Mouse (Mus musculus) lung, embryonic 14.5 days (tissue): Measurements from ENCODE around the gene Grb14. TPM values are rescaled to one million over a fixed set of nuclear protein-coding genes. Genes with fewer than 3 reads are reported as not detected.
A peak's percentile ranks its signal among the peaks of the same experiment; 100 is the strongest.

Experiments used
- ATAC-seq: fragments of 200-750 bp; cut with Nextera tagmentation; 2 replicates; pipeline ENCODE4 v1.8.0; 2017; ENCODE audit warnings: mild to moderate bottlenecking, moderate TSS enrichment, moderate library complexity; ENCODE audit not compliant: insufficient read depth
- DNase-seq: peaks from one replicate; pipeline ENCODE4 v3.0.0-alpha.2; 2015
- H3K27ac ChIP-seq: fragments of 300-500 bp; sonication (generic); 2 replicates; pipeline ENCODE4 v1.5.1; 2014; ENCODE audit warnings: low read depth, mild to moderate bottlenecking, moderate library complexity
- H3K27me3 ChIP-seq: fragments of 300-500 bp; sonication (generic); 2 replicates; pipeline ENCODE4 v1.6.1; 2014; ENCODE audit warnings: low read length, control low read depth; ENCODE audit not compliant: insufficient read depth
- H3K36me3 ChIP-seq: fragments of 300-500 bp; sonication (generic); 2 replicates; pipeline ENCODE4 v1.6.1; 2014; ENCODE audit warnings: control low read depth; ENCODE audit not compliant: insufficient read depth
- H3K4me1 ChIP-seq: fragments of 300-500 bp; sonication (generic); 2 replicates; pipeline ENCODE4 v1.6.1; 2014; ENCODE audit warnings: antibody characterized with exemption, control low read depth; ENCODE audit not compliant: insufficient read depth
- H3K4me2 ChIP-seq: fragments of 300-500 bp; sonication (generic); 2 replicates; pipeline ENCODE4 v1.6.1; 2014; ENCODE audit warnings: mild to moderate bottlenecking
- H3K4me3 ChIP-seq: fragments of 300-500 bp; sonication (generic); 2 replicates; pipeline ENCODE4 v1.5.1; 2014; ENCODE audit warnings: low read depth, low read length
- H3K9ac ChIP-seq: fragments of 300-500 bp; sonication (generic); 2 replicates; pipeline ENCODE4 v1.6.1; 2014
- H3K9me3 ChIP-seq: fragments of 300-500 bp; sonication (generic); 2 replicates; pipeline ENCODE4 v1.6.1; 2016; ENCODE audit warnings: low read depth, low read length, control low read depth
- CTCF ChIP-seq: IDR thresholded peaks from 2 replicates; pipeline ENCODE4 v1.5.1; 2016; ENCODE audit warnings: antibody characterized with exemption, low read depth
- WGBS: fragments of 180-500 bp; shearing (Covaris S2); extraction: QIAGEN DNeasy Blood & Tissue Kit; methylation state at CpG from one replicate; pipeline ENCODE4 v1.1.7; 2014; 5-methylcytosine and 5-hydroxymethylcytosine counted together
- polyA plus RNA-seq: library from polyadenylated mRNA; unstranded; fragments of >200 nt; fragmentation: Nextera tagmentation; extraction: Ambion mirVana; gene quantifications from 2 replicates; pipeline ENCODE4 v1.2.1, GENCODE M21; 2014

Gene Grb14
- polyA plus RNA-seq, 1 experiment from 2014 or later = 32.5 TPM

DNA sequence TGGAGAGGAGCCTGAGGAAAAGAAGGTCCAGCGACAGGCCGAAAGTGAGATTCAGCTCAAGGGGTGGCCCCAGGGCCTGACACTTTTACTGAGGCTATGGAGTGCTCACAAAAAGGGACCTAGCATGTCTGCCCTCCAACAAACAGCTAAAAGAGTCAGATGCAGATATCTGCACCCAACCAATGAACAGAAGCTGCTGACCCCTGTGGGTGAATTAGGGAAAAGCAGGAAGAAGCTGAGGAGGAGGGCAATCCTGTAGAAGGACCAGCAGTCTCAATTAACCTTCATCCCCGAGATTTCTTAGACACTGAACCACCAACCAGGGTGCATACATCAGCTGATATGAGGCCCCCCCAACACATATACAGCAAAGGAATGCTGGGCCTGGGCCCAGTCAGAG lies 77.3 kb downstream of the Grb14 start:
- Histone ChIP-seq H3K4me1 (no peaks in the 10 kb centered on the region), H3K36me3 (no peaks in the 10 kb centered on the region), H3K9ac (no peak overlapping the region), H3K27ac (no peak overlapping the region), H3K4me2 (no peak overlapping the region), H3K9me3 (no peaks in the 10 kb centered on the region), H3K27me3 (no peaks in the 10 kb centered on the region), H3K4me3 (no peak overlapping the region)
- no peak for ATAC-seq
- TF ChIP-seq CTCF = peak; percentile 27; the same call in 1 of the 2 replicates
- no peak for DNase-seq
- WGBS = 67% methylated on average over 3 of the region's 3 CpGs

DNA sequence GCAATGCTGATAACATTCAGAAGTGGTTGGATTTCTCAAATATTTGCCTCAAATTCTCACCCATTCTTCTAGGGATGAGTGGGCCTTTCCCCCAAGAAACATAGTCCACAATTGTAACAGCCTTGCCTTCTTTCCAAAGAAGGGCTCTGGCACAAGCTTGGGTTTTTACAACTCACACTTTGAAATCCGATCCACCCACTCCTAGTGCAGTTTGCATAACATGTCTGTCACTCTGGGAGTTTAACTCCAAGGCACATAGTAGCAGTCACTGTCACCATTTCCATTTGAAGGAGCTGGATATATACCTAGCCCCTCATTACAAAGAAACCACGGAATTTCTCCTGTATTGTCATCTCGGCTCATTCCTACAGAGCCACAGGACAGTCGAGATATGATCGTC lies 103.9 kb downstream of the Grb14 start:
- H3K9ac ChIP-seq = no peak overlapping the region
- H3K27ac ChIP-seq = no peak overlapping the region
- TF ChIP-seq CTCF = no peak
- DNase-seq (peak; percentile 68), ATAC-seq (peak; percentile 80)
- no peak overlapping the region for H3K4me2 ChIP-seq
- H3K9me3 ChIP-seq = no peaks in the 10 kb centered on the region
- no peaks in the 10 kb centered on the region for H3K27me3 ChIP-seq
- no peak overlapping the region for H3K4me3 ChIP-seq
- 29% methylated on average over 5 of the region's 5 CpGs for WGBS
- H3K4me1 ChIP-seq = no peaks in the 10 kb centered on the region
- H3K36me3 ChIP-seq = no peaks in the 10 kb centered on the region

DNA sequence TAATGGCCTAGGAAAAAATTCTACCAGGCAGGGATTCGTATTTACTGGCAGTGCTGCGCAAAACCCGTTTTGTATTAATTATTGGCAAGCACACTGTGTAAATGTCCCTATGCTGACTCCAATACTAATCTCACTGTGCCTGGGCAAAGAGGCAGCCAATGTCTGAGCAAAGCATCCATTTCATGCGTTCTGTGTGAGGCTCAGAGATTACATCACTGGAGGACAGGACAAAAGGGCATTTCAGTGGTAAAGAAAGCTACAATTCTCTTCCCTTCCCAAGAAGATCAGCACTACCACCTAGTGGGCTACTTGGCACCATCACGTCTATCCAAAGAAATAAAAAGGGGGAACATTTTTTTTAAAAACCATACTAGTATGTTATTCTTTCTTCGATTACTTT lies 109.3 kb downstream of the Grb14 start:
- Histone ChIP-seq H3K4me1 (no peaks in the 10 kb centered on the region), H3K4me3 (no peak overlapping the region), H3K4me2 (no peak overlapping the region), H3K9me3 (no peaks in the 10 kb centered on the region), H3K36me3 (no peaks in the 10 kb centered on the region), H3K27me3 (no peaks in the 10 kb centered on the region), H3K27ac (no peak overlapping the region), H3K9ac (no peak overlapping the region)
- WGBS = 60% methylated on average over 6 of the region's 6 CpGs
- ATAC-seq (peak; percentile 63), DNase-seq (peak; percentile 66)
- peak; percentile 54 for TF ChIP-seq CTCF

DNA sequence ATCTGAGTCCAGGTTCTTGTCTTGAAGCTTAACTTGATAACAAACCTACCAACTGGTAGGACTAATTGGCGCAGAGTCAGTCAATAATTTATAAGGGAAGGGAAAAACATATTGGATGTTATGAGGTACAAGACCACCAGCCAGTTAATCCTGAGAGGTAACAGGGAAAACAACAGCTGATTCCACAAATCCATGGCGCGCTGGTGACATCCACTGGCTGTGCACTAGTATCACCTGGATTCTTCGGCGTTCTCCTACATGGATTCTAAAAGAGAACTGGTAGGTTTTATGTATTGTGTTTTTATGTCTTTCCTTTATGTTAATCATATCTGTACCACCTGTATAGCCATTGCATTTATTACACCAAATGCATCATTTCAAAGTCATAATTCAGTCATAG lies 119.9 kb downstream of the Grb14 start:
- H3K4me2 ChIP-seq = no peak overlapping the region
- no peaks in the 10 kb centered on the region for H3K36me3 ChIP-seq
- no peaks in the 10 kb centered on the region for H3K9me3 ChIP-seq
- H3K4me1 ChIP-seq = no peaks in the 10 kb centered on the region
- peak; percentile 28; the same call in 1 of the 2 replicates for TF ChIP-seq CTCF
- no peaks in the 10 kb centered on the region for H3K27me3 ChIP-seq
- no peak overlapping the region for H3K4me3 ChIP-seq
- ATAC-seq (no peak), DNase-seq (peak; percentile 27)
- no peak overlapping the region for H3K27ac ChIP-seq
- H3K9ac ChIP-seq = no peak overlapping the region
- 86% methylated on average over 5 of the region's 5 CpGs for WGBS

DNA sequence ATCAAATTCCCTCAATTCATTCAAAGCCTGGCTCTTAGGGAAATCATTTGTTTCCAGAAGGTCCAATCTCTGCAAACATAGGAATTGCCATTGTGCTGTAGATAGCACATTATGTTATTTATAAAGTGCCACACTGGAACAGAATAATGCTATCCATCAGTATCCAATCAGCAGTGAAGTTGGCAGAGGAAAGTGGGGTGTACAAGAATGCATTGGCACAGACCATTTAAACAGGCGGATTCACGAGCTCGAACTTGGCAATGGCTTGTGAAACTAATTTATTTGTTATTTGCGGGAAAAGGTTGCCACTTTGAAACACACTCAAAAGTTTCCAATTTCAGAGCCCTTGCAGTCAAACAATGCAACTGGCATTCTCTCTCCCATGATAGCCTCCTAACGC lies 126.9 kb downstream of the Grb14 start:
- TF ChIP-seq CTCF = no peak
- no peaks in the 10 kb centered on the region for H3K27me3 ChIP-seq
- WGBS = 83% methylated on average over 5 of the region's 5 CpGs
- H3K9ac ChIP-seq = no peak overlapping the region
- ATAC-seq = no peak
- no peak for DNase-seq
- no peaks in the 10 kb centered on the region for H3K4me1 ChIP-seq
- no peaks in the 10 kb centered on the region for H3K36me3 ChIP-seq
- no peak overlapping the region for H3K4me3 ChIP-seq
- H3K4me2 ChIP-seq = no peak overlapping the region
- no peak overlapping the region for H3K27ac ChIP-seq
- no peaks in the 10 kb centered on the region for H3K9me3 ChIP-seq

DNA sequence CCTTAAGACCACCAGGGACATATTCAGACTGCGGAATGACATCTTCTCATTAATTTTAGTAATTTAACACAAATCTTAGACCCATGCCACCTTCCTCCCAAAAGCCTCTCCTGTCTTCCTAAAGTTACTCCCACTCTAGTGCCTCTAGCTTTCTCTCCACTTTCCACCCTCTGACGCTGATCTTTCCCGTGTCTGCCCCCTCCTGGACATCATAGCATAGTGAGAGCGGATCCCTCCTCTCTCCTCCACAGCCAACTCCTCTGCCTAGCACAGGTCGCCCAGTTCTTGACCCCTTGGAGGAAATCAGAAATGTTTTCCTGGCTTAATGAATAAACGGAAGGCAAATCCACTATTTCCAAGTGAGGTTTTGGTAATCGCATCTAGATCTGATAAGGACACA lies 131.6 kb downstream of the Grb14 start:
- no peak for ATAC-seq
- TF ChIP-seq CTCF = peak; percentile 40

DNA sequence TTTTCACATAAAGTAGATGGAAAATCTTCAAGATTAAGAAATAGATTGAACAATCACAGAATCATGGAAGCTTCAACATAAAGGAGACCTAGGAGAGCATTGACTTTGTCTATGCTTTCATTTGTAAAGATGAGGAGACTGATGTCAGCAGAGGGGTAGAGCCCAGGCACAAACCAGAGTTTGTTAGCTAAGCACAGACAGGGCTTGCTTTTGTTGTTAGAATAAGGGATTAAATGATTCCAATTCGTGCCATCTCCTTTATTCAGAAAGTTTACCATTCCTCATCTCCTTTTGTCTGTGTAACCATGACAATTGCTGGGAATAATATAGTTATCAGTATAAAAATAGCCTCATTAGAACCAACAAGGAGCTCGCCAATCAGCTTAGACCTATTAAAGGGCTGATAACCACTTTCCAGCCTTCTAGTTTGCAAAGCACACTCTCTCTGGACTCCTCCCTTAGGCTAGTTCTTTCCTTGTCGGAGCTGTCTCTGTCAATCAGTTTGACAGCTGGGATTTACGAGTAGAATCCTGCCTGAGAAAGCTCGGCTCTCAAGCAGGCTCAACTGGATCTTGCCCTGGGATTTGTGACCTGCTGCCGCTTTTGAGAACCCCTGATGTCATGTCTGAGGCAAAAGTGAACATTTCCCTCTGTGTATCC lies 137.6 kb downstream of the Grb14 start:
- no peak for TF ChIP-seq CTCF
- Histone ChIP-seq H3K4me2 (no peak overlapping the region), H3K36me3 (no peaks in the 10 kb centered on the region), H3K27me3 (no peaks in the 10 kb centered on the region), H3K9me3 (no peaks in the 10 kb centered on the region), H3K9ac (no peak overlapping the region), H3K27ac (no peak overlapping the region), H3K4me3 (no peak overlapping the region), H3K4me1 (no peaks in the 10 kb centered on the region)
- 39% methylated on average over 6 of the region's 6 CpGs for WGBS
- ATAC-seq (no peak), DNase-seq (no peak)

More for the DNA sequence above, 131.6 kb downstream of the Grb14 start:
- Histone ChIP-seq H3K27me3 (no peaks in the 10 kb centered on the region), H3K4me2 (no peak overlapping the region), H3K9ac (no peak overlapping the region), H3K4me1 (no peaks in the 10 kb centered on the region), H3K36me3 (no peaks in the 10 kb centered on the region), H3K4me3 (no peak overlapping the region), H3K9me3 (no peaks in the 10 kb centered on the region), H3K27ac (no peak overlapping the region)
- 50% methylated on average over 7 of the region's 7 CpGs for WGBS
- peak; percentile 22 for DNase-seq

DNA sequence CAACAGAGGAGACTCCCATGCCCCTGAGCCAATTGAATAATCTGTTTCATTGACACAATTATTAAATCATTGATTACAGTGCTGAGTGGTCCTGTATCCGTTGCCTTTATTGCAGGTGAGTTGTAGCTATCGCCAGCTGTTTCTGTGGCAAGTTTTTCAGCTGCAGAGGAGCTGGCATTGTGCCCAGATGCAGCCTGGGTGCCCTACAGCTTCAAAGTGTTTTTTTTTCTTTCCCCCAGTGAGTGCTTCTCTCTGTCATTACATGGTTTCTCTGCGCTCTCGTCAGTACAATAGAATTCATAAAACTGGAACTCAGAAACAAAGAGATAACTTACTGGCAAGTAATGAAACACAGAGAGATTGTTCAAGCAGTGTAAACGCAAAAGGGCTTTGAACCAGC lies 139.1 kb downstream of the Grb14 start:
- WGBS = 37% methylated on average over 5 of the region's 5 CpGs
- H3K4me1 ChIP-seq = no peaks in the 10 kb centered on the region
- no peak for ATAC-seq
- H3K9me3 ChIP-seq = no peaks in the 10 kb centered on the region
- no peaks in the 10 kb centered on the region for H3K36me3 ChIP-seq
- no peak overlapping the region for H3K9ac ChIP-seq
- H3K4me2 ChIP-seq = no peak overlapping the region
- H3K4me3 ChIP-seq = no peak overlapping the region
- no peaks in the 10 kb centered on the region for H3K27me3 ChIP-seq
- no peak overlapping the region for H3K27ac ChIP-seq
- no peak for TF ChIP-seq CTCF
- DNase-seq = peak; percentile 33
